Comparison of ENCODE assay signal across 9 mouse cellular contexts in the genomic region with DNA sequence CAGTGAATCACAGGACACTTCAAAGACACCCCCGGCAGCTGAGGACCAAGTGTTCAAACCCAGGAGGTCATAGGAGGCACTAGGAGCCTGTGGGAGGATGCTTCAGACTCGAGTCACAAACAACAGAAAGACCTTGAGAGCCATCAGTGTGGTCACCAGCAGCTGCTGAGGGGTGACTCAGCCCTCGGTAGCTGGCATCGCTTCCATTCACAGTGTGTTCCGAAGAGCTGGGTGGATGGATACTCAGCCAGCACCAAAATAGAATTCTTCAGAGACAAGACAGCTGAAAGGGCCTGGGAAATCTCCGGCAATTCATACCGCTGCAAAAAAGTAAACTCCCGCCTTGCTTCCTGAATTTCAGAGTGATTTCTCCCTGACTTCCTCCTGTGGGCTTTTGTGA.
DNase-seq lines count a peak whose midpoint lies in the region; ATAC-seq lines count a peak whose summit lies in the region.
"Had no signal": no experiment of that assay in that cellular context is flagged by ENCODE, and none has a peak within 500 bp of the region (broad histone marks: within the 10 kb centered on the region; RNA-seq: fewer than 3 reads in every experiment).

No protein-coding gene starts in this region.

- no peaks in the 10 kb centered on the region for H3K4me1 ChIP-seq in embryonic facial prominence, embryonic 14.5 days (ENCODE audit: control insufficient read depth, insufficient read depth, low read length)
- H3K4me1 ChIP-seq in embryonic facial prominence, embryonic 10.5 days: no peaks in the 10 kb centered on the region
- no peaks in the 10 kb centered on the region for H3K4me1 ChIP-seq in forebrain, embryonic 15.5 days
- H3K4me1 ChIP-seq: liver, embryonic 15.5 days had no signal

- intact Hi-C loops in left cerebral cortex, postnatal 25 days (cut with DNase I): loop anchor here (1.0 to 5.0 kb wide), 2 partner anchors 55 to 1197 kb away; no protein-coding TSS in a partner anchor

- no peaks in the 10 kb centered on the region for H3K27me3 ChIP-seq in embryonic facial prominence, embryonic 14.5 days (replicated peaks; ENCODE audit: control insufficient read depth, insufficient read depth, low read length)
- H3K27me3 ChIP-seq in embryonic facial prominence, embryonic 10.5 days (replicated peaks; ENCODE audit: low read depth, poor library complexity, severe bottlenecking): no peaks in the 10 kb centered on the region
- no peaks in the 10 kb centered on the region for H3K27me3 ChIP-seq in forebrain, embryonic 15.5 days
- H3K27me3 ChIP-seq: liver, embryonic 15.5 days had no signal

- no peaks in the 10 kb centered on the region for H3K9me3 ChIP-seq in embryonic facial prominence, embryonic 14.5 days (ENCODE audit: control insufficient read depth, low read length)
- H3K9me3 ChIP-seq in embryonic facial prominence, embryonic 10.5 days: no peaks in the 10 kb centered on the region
- H3K9me3 ChIP-seq in forebrain, embryonic 15.5 days: no peaks in the 10 kb centered on the region
- H3K9me3 ChIP-seq: liver, embryonic 15.5 days had no signal

- ATAC-seq in embryonic facial prominence, embryonic 14.5 days (ENCODE audit: low read depth): no peak
- no peak for ATAC-seq in forebrain, embryonic 15.5 days (replicated peaks)

- H3K27ac ChIP-seq in embryonic facial prominence, embryonic 14.5 days (replicated peaks; ENCODE audit: low read depth, low read length): no peak overlapping the region
- no peak overlapping the region for H3K27ac ChIP-seq in embryonic facial prominence, embryonic 10.5 days (replicated peaks)
- no peak overlapping the region for H3K27ac ChIP-seq in forebrain, embryonic 15.5 days (replicated peaks)
- H3K27ac ChIP-seq: liver, embryonic 15.5 days had no signal

- no peak overlapping the region for H3K9ac ChIP-seq in embryonic facial prominence, embryonic 14.5 days (ENCODE audit: low read depth, low read length)
- H3K9ac ChIP-seq in forebrain, embryonic 15.5 days (replicated peaks): no peak overlapping the region
- H3K9ac ChIP-seq: liver, embryonic 15.5 days had no signal

- H3K4me2 ChIP-seq in embryonic facial prominence, embryonic 14.5 days (ENCODE audit: low read depth, low read length): no peak overlapping the region
- no peak overlapping the region for H3K4me2 ChIP-seq in forebrain, embryonic 15.5 days (replicated peaks)
- H3K4me2 ChIP-seq: liver, embryonic 15.5 days had no signal

- WGBS in embryonic facial prominence, embryonic 14.5 days: 73% methylated on average over 8 of the region's 8 CpGs
- WGBS in embryonic facial prominence, embryonic 10.5 days: 82% methylated on average over 8 of the region's 8 CpGs
- 76% methylated on average over 8 of the region's 8 CpGs for WGBS in forebrain, embryonic 15.5 days

- DNase-seq in embryonic facial prominence, embryonic 14.5 days (ENCODE audit: low spot score): peak; percentile 12
- DNase-seq in embryonic facial prominence, embryonic 10.5 days (ENCODE audit: low spot score): no peak
- DNase-seq in adrenal gland, postnatal 10 days: peak; percentile 71
- peak; percentile 47 to 48 for DNase-seq in gastrocnemius, adult 8-10 months (ENCODE audit: low spot score in 2 of 2)
- DNase-seq in left cerebral cortex, postnatal 25 days (ENCODE audit: low spot score in 2 of 2): peak; percentile 68 to 94
- no peak for DNase-seq in embryo, embryonic 10.5 days (ENCODE audit: low spot score)
- no peak for DNase-seq in urinary bladder, postnatal 36 days (ENCODE audit: low spot score in 2 of 2)

- H3K36me3 ChIP-seq in embryonic facial prominence, embryonic 14.5 days (ENCODE audit: control insufficient read depth, insufficient read depth, low read length): no peaks in the 10 kb centered on the region
- no peaks in the 10 kb centered on the region for H3K36me3 ChIP-seq in embryonic facial prominence, embryonic 10.5 days (replicated peaks)
- no peaks in the 10 kb centered on the region for H3K36me3 ChIP-seq in forebrain, embryonic 15.5 days
- H3K36me3 ChIP-seq: liver, embryonic 15.5 days had no signal

- no peak overlapping the region for H3K4me3 ChIP-seq in embryonic facial prominence, embryonic 14.5 days (ENCODE audit: low read depth, low read length)
- no peak overlapping the region for H3K4me3 ChIP-seq in embryonic facial prominence, embryonic 10.5 days
- no peak overlapping the region for H3K4me3 ChIP-seq in forebrain, embryonic 15.5 days
- H3K4me3 ChIP-seq: liver, embryonic 15.5 days had no signal

Comparison
In these comparisons a context has a peak if more than half of its experiments do, and no peak if none do; other contexts are left out.
1. DNase-seq: peak in embryonic facial prominence, embryonic 14.5 days (single experiment), adrenal gland, postnatal 10 days (single experiment), gastrocnemius, adult 8-10 months (2 of 2) and left cerebral cortex, postnatal 25 days (2 of 2); none in embryonic facial prominence, embryonic 10.5 days (single experiment), embryo, embryonic 10.5 days (single experiment) and urinary bladder, postnatal 36 days (0 of 2).